ENCODE assay signal across 10 mouse cellular contexts in the genomic region with DNA sequence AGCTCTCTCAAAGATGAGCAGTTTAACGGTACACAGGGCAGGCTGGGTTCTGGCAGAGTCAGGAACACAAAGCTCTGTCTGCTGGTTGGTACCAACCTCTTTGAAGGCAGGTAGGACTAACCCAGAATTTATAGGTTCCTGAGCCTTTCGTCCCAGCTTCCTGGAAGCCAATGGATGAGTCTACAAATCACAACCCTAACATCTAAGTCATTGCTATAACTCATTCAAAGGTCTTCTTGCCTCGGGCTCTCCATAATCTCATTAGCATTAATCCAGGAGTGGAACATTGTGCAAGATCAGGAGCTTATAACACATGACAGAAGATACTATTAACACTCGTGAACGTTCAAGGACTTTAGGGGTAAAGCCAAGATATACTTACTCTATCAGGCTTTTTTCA. TPM values are rescaled to one million over a fixed set of nuclear protein-coding genes. Genes with fewer than 3 reads are reported as not detected.
DNase-seq lines count a peak whose midpoint lies in the region; ATAC-seq and TF ChIP-seq lines count a peak whose summit lies in the region.
"Had no signal": no experiment of that assay in that cellular context is flagged by ENCODE, and none has a peak within 500 bp of the region (broad histone marks: within the 10 kb centered on the region; RNA-seq: fewer than 3 reads in every experiment).

Rimklb (minus strand) TSS at position 101 of the 400 bp plus-strand sequence.

- no peak for ATAC-seq in hindbrain, embryonic 14.5 days (ENCODE audit: low FRiP score)
- no peak for ATAC-seq in limb, embryonic 15.5 days (ENCODE audit: insufficient number of reproducible peaks, low FRiP score, low TSS enrichment, low read depth)

- no peak within 1 kb of the TSS for H3K4me2 ChIP-seq in hindbrain, embryonic 14.5 days (replicated peaks)
- H3K4me2 ChIP-seq in limb, embryonic 15.5 days, result no peak within 1 kb of the TSS

- no peak for DNase-seq in heart, embryonic 10.5 days (ENCODE audit: low spot score)
- no peak for DNase-seq in heart, adult 18-20 months
- DNase-seq in hindbrain, embryonic 14.5 days (ENCODE audit: low spot score), result no peak
- no peak for DNase-seq in c-Kit-positive CD71-positive TER-119-positive erythroid progenitor cells, embryonic 14.5 days (ENCODE audit: low spot score)
- no peak for DNase-seq in urinary bladder, postnatal 14 days (ENCODE audit: low spot score)
- DNase-seq in kidney, adult 11 months, result no peak
- DNase-seq: cerebellum, adult 9-11 months had no signal

- H3K4me1 ChIP-seq in heart, embryonic 10.5 days, result peaks cover 19% of the 10 kb centered on the region; the same call in 1 of the 2 replicates
- peaks cover 2% of the 10 kb centered on the region; the same call in 1 of the 2 replicates for H3K4me1 ChIP-seq in cortical plate, adult 2 months (ENCODE audit: control insufficient read depth, insufficient read depth, low read length)
- H3K4me1 ChIP-seq in hindbrain, embryonic 14.5 days (replicated peaks; ENCODE audit: control insufficient read depth, insufficient read depth, low read length), result peaks cover 19% of the 10 kb centered on the region
- H3K4me1 ChIP-seq in limb, embryonic 15.5 days, result peaks cover 17% of the 10 kb centered on the region

- H3K27ac ChIP-seq in heart, embryonic 10.5 days, result no peak within 1 kb of the TSS
- H3K27ac ChIP-seq in cortical plate, adult 2 months (ENCODE audit: insufficient read depth, low read length), result no peak within 1 kb of the TSS
- H3K27ac ChIP-seq in hindbrain, embryonic 14.5 days, result no peak within 1 kb of the TSS
- no peak within 1 kb of the TSS for H3K27ac ChIP-seq in limb, embryonic 15.5 days
- H3K27ac ChIP-seq: kidney, postnatal 0 days had no signal

- no peak for TF ChIP-seq CTCF in cortical plate, adult 2 months (IDR thresholded peaks at IDR 0.05; ENCODE audit: extremely low read depth, insufficient read depth, low read length)

- no peak for TF ChIP-seq POLR2A in cortical plate, adult 2 months (IDR thresholded peaks at IDR 0.05; ENCODE audit: extremely low read depth, insufficient read depth, low read length)

- H3K9me3 ChIP-seq in heart, embryonic 10.5 days, result no peaks in the 10 kb centered on the region
- no peaks in the 10 kb centered on the region for H3K9me3 ChIP-seq in hindbrain, embryonic 14.5 days (ENCODE audit: control insufficient read depth, low read length)
- no peaks in the 10 kb centered on the region for H3K9me3 ChIP-seq in limb, embryonic 15.5 days

- H3K4me3 ChIP-seq in heart, embryonic 10.5 days, result no peak within 1 kb of the TSS
- H3K4me3 ChIP-seq in cortical plate, adult 2 months (ENCODE audit: insufficient read depth, low read length), result no peak within 1 kb of the TSS
- H3K4me3 ChIP-seq in hindbrain, embryonic 14.5 days (replicated peaks; ENCODE audit: low read length), result no peak within 1 kb of the TSS
- H3K4me3 ChIP-seq in limb, embryonic 15.5 days, result no peak within 1 kb of the TSS

- no peaks in the 10 kb centered on the region for H3K36me3 ChIP-seq in heart, embryonic 10.5 days
- no peaks in the 10 kb centered on the region for H3K36me3 ChIP-seq in hindbrain, embryonic 14.5 days (replicated peaks; ENCODE audit: control insufficient read depth, insufficient read depth)
- H3K36me3 ChIP-seq in limb, embryonic 15.5 days, result no peaks in the 10 kb centered on the region

- no peaks in the 10 kb centered on the region for H3K27me3 ChIP-seq in heart, embryonic 10.5 days (ENCODE audit: insufficient read depth, poor library complexity, severe bottlenecking)
- no peaks in the 10 kb centered on the region for H3K27me3 ChIP-seq in hindbrain, embryonic 14.5 days (ENCODE audit: control insufficient read depth, insufficient read depth, low read length)
- no peaks in the 10 kb centered on the region for H3K27me3 ChIP-seq in limb, embryonic 15.5 days

- H3K9ac ChIP-seq in hindbrain, embryonic 14.5 days, result no peak within 1 kb of the TSS
- H3K9ac ChIP-seq in limb, embryonic 15.5 days, result no peak within 1 kb of the TSS

- 73% methylated on average over 5 of the region's 5 CpGs for WGBS in heart, embryonic 10.5 days
- 81% methylated on average over 5 of the region's 5 CpGs for WGBS in hindbrain, embryonic 14.5 days
- 71% methylated on average over 5 of the region's 5 CpGs for whole genome bisulfite sequencing in limb, embryonic 15.5 days

RNA-seq across cellular contexts. Expression of gene Rimklb, which starts in this region (rescaled TPM):
- polyA plus RNA-seq in heart, embryonic 10.5 days (2016; fragmentation: Nextera tagmentation; extraction: Ambion mirVana), result 10.0 and 20.4 TPM in 2 replicates
- under 1 TPM in 1 of 2 experiments, not detected in 1; 0.33 TPM for total RNA-seq in heart, adult 18-20 months (2021)
- 41.6 and 49.5 TPM in 2 replicates for polyA plus RNA-seq in cortical plate, adult 2 months (2012; rRNA removed)
- polyA plus RNA-seq in hindbrain, embryonic 14.5 days (2014; fragmentation: Nextera tagmentation; extraction: Ambion mirVana), result 127 and 145 TPM in 2 replicates
- 9.3 and 11.6 TPM in 2 replicates for polyA plus RNA-seq in limb, embryonic 15.5 days (2015; fragmentation: Nextera tagmentation; extraction: Ambion mirVana)
